Mouse (Mus musculus): ENCODE data around the gene Slain1. TPM values are rescaled to one million over a fixed set of nuclear protein-coding genes. Genes with fewer than 3 reads are reported as not detected.
"Not testable (repeated sequence)": the region's sequence is repeated elsewhere in the genome, so short reads cannot be mapped to it uniquely, and the experiment has no call there.

The Slain1 gene
- total and polyA plus RNA-seq, 2 experiments from 2014 or later: 20.3 to 89.7 TPM

DNA sequence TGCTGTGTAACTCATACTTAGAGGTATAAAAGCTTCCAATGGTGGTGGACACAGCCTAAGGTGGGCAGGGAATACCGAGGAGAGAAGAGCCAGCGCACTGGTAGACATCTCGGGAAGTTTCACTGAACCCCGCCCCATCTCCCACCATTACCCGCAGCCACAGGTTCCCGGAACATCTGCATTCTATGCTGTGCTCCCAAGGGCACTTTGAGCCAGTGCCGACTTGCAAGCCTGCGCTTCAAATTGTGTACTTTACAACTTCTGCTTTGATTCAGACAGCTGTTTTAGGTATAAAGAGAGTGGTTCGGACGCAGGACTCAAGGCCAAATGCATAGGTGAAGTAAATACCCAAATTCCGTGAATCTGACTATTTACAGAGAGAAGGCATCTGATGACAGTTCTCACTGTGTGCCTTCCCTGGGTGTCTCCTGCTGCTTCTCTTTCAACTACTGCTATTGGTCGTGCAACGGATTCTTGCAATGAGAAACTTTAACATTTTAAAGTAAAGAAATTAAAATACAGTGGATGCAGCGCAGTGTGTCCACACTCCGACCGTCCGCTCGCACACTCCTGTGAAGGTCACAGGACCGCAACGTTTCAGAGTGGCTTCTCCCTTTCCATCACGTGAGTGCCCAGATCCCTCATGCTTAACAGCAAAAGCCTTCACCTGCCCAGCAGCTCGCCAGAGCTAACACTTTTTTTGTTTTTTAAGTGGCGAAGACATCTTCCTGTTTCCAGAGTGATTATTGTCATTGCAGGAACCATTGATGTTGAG, 79.1 kb downstream of the Slain1 start:
- no peak overlapping the region for H3K9ac ChIP-seq (replicated peaks; ENCODE audit: low read length, poor library complexity, severe bottlenecking)
- H3K4me3 ChIP-seq (ENCODE audit: low read depth, low read length): no peak overlapping the region
- H3K36me3 ChIP-seq (ENCODE audit: insufficient read depth, low read length): no peaks in the 10 kb centered on the region
- no peaks in the 10 kb centered on the region for H3K4me1 ChIP-seq (ENCODE audit: insufficient read depth, low read length)
- TF ChIP-seq CTCF (IDR thresholded peaks at IDR 0.05): no peak
- 87% methylated on average over 23 of the region's 23 CpGs for WGBS
- DNase-seq (ENCODE audit: low spot score) (no peak), ATAC-seq (ENCODE audit: low FRiP score) (no peak)
- no peak overlapping the region for H3K4me2 ChIP-seq (ENCODE audit: low read depth, low read length, poor library complexity, severe bottlenecking)
- no peaks in the 10 kb centered on the region for H3K27me3 ChIP-seq (ENCODE audit: insufficient read depth, low read length)
- no peaks in the 10 kb centered on the region for H3K9me3 ChIP-seq (ENCODE audit: low read length)
- H3K27ac ChIP-seq (ENCODE audit: low read depth, low read length): no peak overlapping the region

DNA sequence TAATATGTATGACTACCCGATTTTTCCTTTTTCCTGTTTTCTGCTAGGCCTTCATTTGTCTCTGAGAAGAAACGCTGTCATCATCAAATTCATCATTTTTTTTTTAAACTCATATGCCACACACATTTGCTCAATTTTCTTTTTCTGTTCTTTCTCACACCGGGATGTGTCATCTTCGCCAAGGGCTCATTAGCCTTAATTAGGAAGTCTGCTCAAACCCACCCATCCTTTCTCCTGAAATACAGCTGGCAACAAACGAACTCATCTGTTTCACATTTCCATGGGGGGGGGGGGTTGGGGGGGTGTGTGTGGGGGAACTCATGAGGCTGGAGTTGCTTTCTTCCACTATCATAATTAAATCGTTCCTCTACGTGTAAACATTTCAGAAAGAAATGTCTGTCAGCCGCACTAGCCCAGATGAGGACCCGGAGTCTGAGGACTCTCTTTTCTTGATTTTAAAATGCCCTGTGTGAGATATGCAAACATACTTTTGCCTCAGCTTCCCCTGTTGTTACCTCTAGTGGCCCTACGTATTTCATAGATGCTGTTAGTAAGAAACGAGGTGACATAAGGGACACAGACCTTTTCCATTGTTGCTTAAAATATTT, 79.8 kb downstream of the Slain1 start:
- Histone ChIP-seq H3K27ac (ENCODE audit: low read depth, low read length) (no peak overlapping the region), H3K4me2 (ENCODE audit: low read depth, low read length, poor library complexity, severe bottlenecking) (no peak overlapping the region), H3K9ac (replicated peaks; ENCODE audit: low read length, poor library complexity, severe bottlenecking) (no peak overlapping the region), H3K27me3 (ENCODE audit: insufficient read depth, low read length) (no peaks in the 10 kb centered on the region), H3K4me1 (ENCODE audit: insufficient read depth, low read length) (no peaks in the 10 kb centered on the region), H3K36me3 (ENCODE audit: insufficient read depth, low read length) (no peaks in the 10 kb centered on the region), H3K9me3 (ENCODE audit: low read length) (no peaks in the 10 kb centered on the region), H3K4me3 (ENCODE audit: low read depth, low read length) (no peak overlapping the region)
- no peak for DNase-seq (ENCODE audit: low spot score)
- WGBS: 77% methylated on average over 11 of the region's 11 CpGs
- no peak for ATAC-seq (ENCODE audit: low FRiP score)
- TF ChIP-seq CTCF (IDR thresholded peaks at IDR 0.05): no peak

DNA sequence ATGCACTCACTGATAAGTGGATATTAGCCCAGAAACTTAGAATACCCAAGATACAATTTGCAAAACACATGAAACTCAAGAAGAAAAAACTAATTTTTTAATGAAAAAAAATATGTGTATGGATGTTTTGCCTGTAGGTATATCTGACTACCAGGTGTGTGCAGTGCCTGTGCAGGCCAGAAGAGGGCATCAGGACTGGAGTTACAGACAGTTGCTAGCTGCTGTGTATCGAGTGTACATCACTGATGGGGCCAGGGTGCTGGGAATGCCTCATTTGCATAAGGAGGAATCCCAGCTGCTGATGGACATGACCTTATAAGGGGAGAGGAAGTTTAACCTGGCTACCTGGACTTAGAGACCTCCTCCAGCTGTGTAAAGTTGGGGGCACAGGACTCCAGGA, 82.6 kb downstream of the Slain1 start:
- no peak overlapping the region for H3K9ac ChIP-seq (replicated peaks; ENCODE audit: low read length, poor library complexity, severe bottlenecking)
- H3K27me3 ChIP-seq (ENCODE audit: insufficient read depth, low read length): no peaks in the 10 kb centered on the region
- peak; percentile 21; the same call in 1 of the 2 replicates for TF ChIP-seq CTCF (IDR thresholded peaks at IDR 0.05)
- H3K4me3 ChIP-seq (ENCODE audit: low read depth, low read length): no peak overlapping the region
- H3K4me1 ChIP-seq (ENCODE audit: insufficient read depth, low read length): no peaks in the 10 kb centered on the region
- H3K4me2 ChIP-seq (ENCODE audit: low read depth, low read length, poor library complexity, severe bottlenecking): no peak overlapping the region
- 75% methylated on average over 1 of the region's 1 CpGs for WGBS
- H3K9me3 ChIP-seq (ENCODE audit: low read length): no peaks in the 10 kb centered on the region
- H3K36me3 ChIP-seq (ENCODE audit: insufficient read depth, low read length): no peaks in the 10 kb centered on the region
- H3K27ac ChIP-seq (ENCODE audit: low read depth, low read length): no peak overlapping the region
- DNase-seq (ENCODE audit: low spot score) (no peak), ATAC-seq (ENCODE audit: low FRiP score) (no peak)

DNA sequence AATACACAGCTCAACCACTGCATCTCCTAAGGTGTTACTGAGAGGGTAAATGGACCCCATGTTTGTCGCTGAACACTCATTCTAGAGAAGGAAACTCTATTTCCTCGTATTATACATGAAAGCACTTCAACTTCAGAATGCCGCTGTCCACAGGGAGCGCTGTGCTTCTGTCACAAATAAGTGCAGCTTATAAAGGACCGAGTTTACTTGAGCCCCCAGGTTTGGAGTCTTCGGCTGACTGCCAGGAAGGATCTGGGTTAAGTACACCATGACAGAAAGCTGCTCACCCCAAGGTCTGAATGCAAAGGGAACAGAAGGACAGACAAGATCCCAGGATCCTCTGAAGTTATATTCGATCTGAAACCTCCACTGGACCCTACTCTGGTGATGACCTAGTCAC, 91.2 kb downstream of the Slain1 start:
- 88% methylated on average over 7 of the region's 7 CpGs for WGBS
- no peaks in the 10 kb centered on the region for H3K9me3 ChIP-seq (ENCODE audit: low read length)
- no peak overlapping the region for H3K9ac ChIP-seq (replicated peaks; ENCODE audit: low read length, poor library complexity, severe bottlenecking)
- H3K4me2 ChIP-seq (ENCODE audit: low read depth, low read length, poor library complexity, severe bottlenecking): no peak overlapping the region
- H3K27ac ChIP-seq (ENCODE audit: low read depth, low read length): no peak overlapping the region
- no peak for ATAC-seq (ENCODE audit: low FRiP score)
- H3K4me3 ChIP-seq (ENCODE audit: low read depth, low read length): no peak overlapping the region
- TF ChIP-seq CTCF (IDR thresholded peaks at IDR 0.05): no peak
- H3K4me1 ChIP-seq (ENCODE audit: insufficient read depth, low read length): no peaks in the 10 kb centered on the region
- H3K36me3 ChIP-seq (ENCODE audit: insufficient read depth, low read length): no peaks in the 10 kb centered on the region
- no peak for DNase-seq (ENCODE audit: low spot score)
- no peaks in the 10 kb centered on the region for H3K27me3 ChIP-seq (ENCODE audit: insufficient read depth, low read length)

DNA sequence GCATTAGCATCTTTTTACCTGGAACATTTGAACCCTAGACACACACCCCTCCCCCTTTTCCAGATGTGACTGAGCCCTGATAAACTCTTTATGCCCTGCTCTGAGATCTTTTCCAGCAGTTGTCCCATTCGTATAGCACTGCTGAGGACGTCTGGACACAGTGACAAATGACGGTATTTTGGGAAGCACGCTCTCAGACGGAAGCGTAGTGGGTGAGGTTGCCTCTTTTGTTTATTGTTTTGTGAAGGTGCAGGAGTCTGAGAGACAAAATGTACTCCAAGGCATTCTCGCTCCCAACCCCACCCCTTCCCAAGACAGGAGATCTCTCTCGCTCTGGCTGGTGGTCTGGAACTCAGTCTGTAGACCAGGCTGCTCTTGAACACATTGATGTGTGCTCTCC, 92.1 kb downstream of the Slain1 start:
- Histone ChIP-seq H3K27ac (ENCODE audit: low read depth, low read length) (no peak overlapping the region), H3K36me3 (ENCODE audit: insufficient read depth, low read length) (no peaks in the 10 kb centered on the region), H3K4me2 (ENCODE audit: low read depth, low read length, poor library complexity, severe bottlenecking) (no peak overlapping the region), H3K9ac (replicated peaks; ENCODE audit: low read length, poor library complexity, severe bottlenecking) (no peak overlapping the region), H3K4me1 (ENCODE audit: insufficient read depth, low read length) (no peaks in the 10 kb centered on the region), H3K4me3 (ENCODE audit: low read depth, low read length) (no peak overlapping the region), H3K27me3 (ENCODE audit: insufficient read depth, low read length) (no peaks in the 10 kb centered on the region), H3K9me3 (ENCODE audit: low read length) (no peaks in the 10 kb centered on the region)
- TF ChIP-seq CTCF (IDR thresholded peaks at IDR 0.05): no peak
- 85% methylated on average over 8 of the region's 8 CpGs for WGBS
- ATAC-seq (ENCODE audit: low FRiP score): no peak
- DNase-seq (ENCODE audit: low spot score): no peak

DNA sequence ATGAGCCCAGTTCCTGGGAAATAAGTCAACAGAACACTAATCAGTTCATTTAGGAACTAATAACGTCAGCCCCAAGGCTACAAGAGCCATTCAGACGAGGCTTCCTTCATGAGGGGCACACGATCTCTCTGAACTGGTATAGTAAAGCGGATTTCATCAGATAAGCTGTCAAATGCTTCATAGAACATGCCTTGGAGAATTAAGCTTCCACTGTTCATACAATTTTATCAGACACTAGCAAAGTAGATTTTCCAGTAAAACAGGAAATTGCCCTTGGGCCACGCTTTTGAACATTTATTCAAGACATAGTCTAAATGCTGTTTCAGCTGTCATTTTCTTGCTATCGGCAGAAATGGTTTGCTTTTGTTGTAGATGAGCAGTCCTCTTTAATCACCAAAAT, 97.3 kb downstream of the Slain1 start:
- H3K36me3 ChIP-seq (ENCODE audit: insufficient read depth, low read length): no peaks in the 10 kb centered on the region
- H3K4me3 ChIP-seq (ENCODE audit: low read depth, low read length): no peak overlapping the region
- H3K9me3 ChIP-seq (ENCODE audit: low read length): no peaks in the 10 kb centered on the region
- H3K27ac ChIP-seq (ENCODE audit: low read depth, low read length): no peak overlapping the region
- no peaks in the 10 kb centered on the region for H3K4me1 ChIP-seq (ENCODE audit: insufficient read depth, low read length)
- ATAC-seq (ENCODE audit: low FRiP score) (no peak), DNase-seq (ENCODE audit: low spot score) (peak; percentile 24)
- no peak overlapping the region for H3K9ac ChIP-seq (replicated peaks; ENCODE audit: low read length, poor library complexity, severe bottlenecking)
- H3K27me3 ChIP-seq (ENCODE audit: insufficient read depth, low read length): no peaks in the 10 kb centered on the region
- no peak for TF ChIP-seq CTCF (IDR thresholded peaks at IDR 0.05)
- 44% methylated on average over 6 of the region's 6 CpGs for WGBS
- H3K4me2 ChIP-seq (ENCODE audit: low read depth, low read length, poor library complexity, severe bottlenecking): no peak overlapping the region

DNA sequence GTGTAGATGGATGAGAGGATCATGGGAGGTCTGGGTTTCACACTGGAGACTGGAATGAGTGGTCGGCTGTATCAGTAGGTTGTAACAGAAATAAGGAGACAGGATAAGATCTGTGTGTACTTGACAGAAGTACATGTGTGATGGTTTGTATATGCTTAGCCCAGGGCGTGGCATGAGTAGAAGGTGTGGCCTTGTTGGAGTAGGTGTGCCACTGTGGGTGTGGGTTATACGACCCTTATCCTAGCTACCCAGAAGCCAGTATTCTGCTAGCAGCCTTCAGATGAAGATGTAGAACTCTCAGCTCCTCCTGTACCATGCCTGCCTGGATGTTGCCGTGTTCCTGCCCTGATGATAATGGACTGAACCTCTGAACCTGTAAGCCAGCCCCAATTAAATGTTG, 100.6 kb downstream of the Slain1 start:
- not testable (repeated sequence) for ATAC-seq (ENCODE audit: low FRiP score); H3K27me3 ChIP-seq (ENCODE audit: insufficient read depth, low read length); DNase-seq (ENCODE audit: low spot score); H3K9me3 ChIP-seq (ENCODE audit: low read length); H3K4me2 ChIP-seq (ENCODE audit: low read depth, low read length, poor library complexity, severe bottlenecking); H3K4me1 ChIP-seq (ENCODE audit: insufficient read depth, low read length); H3K27ac ChIP-seq (ENCODE audit: low read depth, low read length); H3K9ac ChIP-seq (replicated peaks; ENCODE audit: low read length, poor library complexity, severe bottlenecking); H3K36me3 ChIP-seq (ENCODE audit: insufficient read depth, low read length); H3K4me3 ChIP-seq (ENCODE audit: low read depth, low read length)
- 95% methylated on average over 4 of the region's 4 CpGs for WGBS
